Mouse (Mus musculus): ENCODE measurements around the gene Zfp651.

The Zfp651 gene

DNA sequence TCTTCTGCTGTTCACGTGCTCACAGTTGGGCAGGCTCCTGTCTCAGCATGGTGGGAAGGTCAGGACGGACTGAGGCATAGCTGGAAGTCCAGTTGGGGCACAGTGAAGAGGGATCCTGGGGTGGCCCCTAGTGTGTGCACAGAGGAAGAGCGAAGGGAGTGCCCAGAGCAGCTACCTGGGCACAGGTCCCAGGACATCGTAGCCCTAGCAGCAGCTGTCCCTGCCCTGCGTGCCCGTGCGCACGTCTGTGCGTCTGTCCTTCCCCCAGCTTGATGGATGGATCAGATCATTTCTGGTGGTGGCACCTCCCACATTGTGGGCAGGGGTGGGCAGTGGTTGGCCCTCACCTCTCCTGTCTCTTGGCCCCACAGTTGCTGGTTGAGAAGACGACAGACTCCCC is 3.1 kb downstream of the Zfp651 start:
- DNase-seq (ENCODE audit: low spot score in 2 of 2), result no peak

DNA sequence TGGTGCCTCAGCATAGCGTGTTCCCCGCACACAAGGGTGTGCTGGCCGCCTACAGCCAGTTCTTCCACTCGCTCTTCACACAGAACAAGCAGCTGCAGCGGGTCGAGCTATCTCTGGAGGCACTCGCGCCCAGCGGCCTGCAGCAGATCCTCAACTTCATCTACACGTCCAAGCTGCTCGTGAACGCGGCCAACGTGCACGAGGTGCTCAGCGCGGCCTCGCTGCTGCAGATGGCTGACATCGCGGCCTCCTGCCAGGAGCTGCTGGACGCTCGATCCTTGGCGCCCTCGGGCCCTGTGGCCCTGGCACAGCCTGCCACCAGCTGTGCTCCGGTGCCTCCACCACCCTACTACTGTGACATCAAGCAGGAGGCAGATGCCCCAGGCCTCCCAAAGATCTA is 3.6 kb downstream of the Zfp651 start:
- DNase-seq (ENCODE audit: low spot score in 2 of 2), result peak in 1 of 2 experiments; percentile 36

DNA sequence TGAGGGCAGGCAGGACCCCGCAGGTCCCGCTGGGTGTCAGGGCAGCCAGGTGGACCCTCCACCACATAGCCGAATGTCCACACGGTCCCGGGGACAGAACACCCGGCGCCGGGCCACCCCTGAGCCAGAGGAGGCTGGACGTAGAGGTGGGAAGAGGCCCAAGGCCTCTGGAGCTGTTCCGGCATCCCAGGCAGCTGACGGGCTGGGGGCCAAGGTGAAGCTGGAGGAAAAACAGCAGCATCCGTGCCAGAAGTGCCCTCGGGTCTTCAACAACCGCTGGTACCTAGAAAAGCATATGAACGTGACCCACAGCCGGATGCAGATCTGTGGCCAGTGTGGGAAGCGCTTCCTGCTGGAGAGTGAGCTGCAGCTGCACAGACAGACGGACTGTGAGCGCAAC is 4.6 kb downstream of the Zfp651 start:
- no peak for DNase-seq (ENCODE audit: low spot score in 2 of 2)

DNA sequence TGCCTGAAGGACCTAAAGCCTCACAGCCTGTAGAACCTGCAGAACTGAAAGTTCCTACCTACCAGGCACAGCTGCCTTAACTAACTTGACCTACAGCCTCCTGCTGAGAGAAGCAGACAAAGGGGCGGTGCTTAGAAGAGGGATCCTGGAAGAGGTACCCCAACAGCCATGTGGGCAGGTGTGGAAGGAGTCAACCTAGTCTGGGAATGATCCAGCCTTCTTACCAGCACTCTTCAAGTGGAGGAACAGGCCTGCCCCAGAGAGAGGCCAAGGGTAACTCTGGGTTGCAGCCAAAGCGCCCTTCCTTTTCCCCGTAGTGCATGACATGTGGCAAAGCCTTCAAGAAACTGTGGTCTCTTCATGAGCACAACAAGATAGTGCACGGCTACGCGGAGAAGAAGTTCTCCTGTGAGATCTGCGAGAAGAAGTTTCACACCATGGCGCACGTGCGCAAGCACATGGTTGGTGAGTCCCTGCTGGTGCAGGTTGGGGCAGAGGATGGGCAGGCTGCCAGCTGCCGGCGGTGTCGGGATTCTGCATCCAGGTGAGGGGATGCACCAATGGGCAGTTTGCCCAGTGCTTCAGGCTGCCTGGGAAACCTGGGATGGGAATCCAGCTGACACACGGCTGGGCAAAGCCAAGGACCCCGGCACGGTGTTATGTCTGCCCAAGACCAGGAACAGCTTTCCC is 6.2 kb downstream of the Zfp651 start:
- peak in 1 of 2 experiments; percentile 40 for DNase-seq (ENCODE audit: low spot score in 2 of 2)

DNA sequence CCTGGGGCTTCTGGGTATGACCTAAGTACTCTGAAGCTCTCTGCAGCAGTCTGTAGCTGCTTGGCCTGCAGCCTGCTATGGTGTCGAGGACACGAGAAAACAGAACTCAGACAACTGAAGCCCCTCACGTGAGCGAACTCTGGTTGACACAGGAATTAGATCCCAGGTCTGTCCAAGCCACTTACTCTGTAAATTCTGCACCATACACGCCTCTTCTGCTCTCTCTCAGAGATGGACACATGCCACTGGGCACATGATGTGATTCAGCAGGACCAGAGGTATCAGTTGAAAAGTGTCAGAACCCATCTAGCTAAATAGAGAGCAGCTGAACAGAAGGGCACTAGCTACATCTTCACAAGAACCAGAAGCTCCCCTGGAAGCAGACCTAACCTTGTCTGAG is 13.3 kb downstream of the Zfp651 start:
- DNase-seq (ENCODE audit: low spot score in 2 of 2), result no peak

DNA sequence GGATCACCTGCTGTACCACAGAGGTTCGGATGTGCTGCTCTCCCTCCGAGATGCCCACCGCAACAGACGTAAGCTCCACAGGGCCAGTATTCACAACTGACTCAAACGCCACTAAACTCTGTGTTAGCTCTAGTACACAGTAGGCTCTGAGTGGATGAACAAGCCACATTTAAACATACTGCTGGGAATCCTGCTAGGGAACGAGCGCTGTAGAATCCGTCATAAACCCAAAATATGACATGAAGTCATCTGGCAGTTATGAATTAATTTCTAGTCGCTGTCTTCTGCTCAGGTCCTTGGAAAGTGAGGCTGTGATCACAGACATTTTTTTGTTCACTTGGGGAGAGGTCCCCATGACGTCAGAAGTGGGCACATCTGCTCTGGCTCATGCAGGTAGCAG is 16.8 kb downstream of the Zfp651 start:
- no peak for DNase-seq (ENCODE audit: low spot score in 2 of 2)

DNA sequence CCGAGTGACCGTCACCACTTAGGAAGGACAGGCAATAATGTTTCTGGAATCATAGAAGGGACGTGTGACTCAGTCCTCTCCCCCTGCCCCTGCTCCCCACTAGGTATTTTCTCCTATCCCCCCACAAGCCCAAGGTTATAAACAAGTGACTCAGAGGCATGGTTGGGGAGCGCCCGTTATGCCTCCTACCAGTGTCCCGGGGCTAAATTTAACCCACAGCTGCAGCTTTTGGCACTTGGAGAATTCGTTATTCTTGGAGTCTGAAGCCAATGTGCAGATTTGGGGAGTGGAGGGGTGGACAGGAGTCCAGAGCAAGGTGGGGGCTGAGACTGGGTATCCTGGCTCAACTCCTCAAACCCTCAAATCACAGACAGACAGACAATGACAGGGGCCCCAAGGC is 17.4 kb downstream of the Zfp651 start:
- DNase-seq (ENCODE audit: low spot score in 2 of 2), result no peak

DNA sequence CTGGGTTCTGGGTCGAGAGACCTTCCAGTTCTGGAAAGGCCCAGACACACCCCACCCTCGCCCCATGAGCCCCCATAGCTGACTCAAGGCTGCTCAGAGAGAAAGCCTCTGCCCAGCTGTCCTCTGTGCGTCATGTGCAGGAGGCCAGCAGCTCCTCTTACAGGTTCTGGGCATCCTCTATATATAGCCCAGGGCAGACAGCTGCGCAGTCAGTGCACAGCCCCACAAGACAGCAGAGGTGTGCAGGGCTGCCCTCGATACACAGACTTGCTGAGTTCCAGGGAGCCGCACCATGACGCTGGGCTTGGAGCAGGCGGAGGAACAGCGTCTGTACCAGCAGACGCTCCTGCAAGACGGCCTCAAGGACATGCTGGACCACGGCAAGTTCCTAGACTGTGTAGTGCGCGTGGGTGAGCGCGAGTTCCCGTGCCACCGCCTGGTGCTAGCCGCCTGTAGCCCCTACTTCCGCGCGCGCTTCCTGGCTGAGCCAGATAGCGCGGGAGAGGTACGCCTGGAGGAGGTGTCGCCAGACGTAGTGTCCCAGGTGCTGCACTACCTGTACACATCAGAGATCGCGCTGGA is 18.4 kb downstream of the Zfp651 start, which contains the start of gene Klhl40:
TSS of gene Klhl40 (plus strand) at position 124 of the 582 bp plus-strand sequence.
- DNase-seq (ENCODE audit: low spot score in 2 of 2), result no peak

DNA sequence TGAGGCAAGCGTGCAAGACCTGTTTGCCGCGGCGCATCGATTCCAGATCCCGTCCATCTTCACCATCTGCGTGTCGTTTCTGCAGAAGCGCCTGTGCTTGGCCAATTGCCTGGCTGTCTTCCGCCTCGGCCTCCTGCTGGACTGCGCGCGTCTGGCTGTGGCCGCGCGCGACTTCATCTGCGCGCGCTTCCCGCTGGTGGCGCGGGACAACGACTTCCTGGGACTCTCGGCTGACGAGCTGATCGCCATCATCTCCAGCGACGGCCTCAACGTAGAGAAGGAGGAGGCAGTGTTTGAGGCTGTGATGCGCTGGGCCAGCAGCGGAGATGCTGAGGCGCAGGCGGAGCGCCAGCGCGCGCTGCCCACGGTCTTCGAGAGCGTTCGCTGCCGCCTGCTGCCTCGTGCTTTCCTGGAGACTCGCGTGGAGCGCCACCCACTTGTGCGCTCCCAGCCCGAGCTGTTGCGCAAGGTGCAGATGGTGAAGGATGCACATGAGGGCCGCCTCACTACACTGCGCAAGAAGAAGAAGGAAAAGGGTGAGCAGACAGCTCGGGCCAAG is 19.0 kb downstream of the Zfp651 start:
- peak in 1 of 2 experiments; percentile 62 for DNase-seq (ENCODE audit: low spot score in 2 of 2)

DNA sequence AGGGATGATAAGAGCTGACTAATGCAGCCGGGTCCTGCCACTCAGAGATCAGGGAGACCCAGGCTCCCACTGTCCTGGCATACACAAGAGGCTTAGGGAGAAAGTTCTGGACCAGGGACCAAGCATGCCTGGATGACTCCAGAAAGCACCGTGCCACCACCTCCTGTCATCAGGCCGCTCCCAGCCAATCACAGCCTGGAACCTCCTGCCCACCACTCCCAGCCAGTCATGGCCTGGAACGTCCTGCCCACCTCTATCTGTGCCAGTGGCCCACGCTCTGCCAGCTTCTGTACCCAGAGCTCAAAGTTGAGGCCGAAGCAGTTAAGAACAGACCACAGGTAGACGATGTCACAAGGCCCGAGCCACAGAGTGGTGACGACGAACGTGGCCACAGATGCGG is 25.7 kb downstream of the Zfp651 start:
- no peak for DNase-seq (ENCODE audit: low spot score in 2 of 2)

DNA sequence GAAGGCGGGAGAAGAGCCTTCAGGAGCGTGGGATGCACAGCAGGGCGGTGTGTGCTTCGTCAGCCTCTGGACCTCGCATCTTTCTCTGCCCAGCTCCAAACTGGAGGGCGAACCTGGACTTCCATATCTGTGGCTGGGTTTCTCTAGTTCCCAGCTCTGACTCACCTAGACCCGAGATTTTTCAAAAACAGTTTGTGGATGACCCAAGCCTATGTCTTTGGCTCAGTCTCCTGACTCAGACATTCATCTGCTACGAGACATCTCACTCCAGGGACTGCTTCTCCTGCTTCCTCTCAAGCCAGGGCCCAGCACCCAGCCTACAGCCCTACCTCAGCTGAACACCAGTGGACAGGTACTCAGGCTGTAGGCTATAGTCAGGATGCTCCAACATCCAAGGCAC is 26.1 kb downstream of the Zfp651 start:
- no peak for DNase-seq (ENCODE audit: low spot score in 2 of 2)

DNA sequence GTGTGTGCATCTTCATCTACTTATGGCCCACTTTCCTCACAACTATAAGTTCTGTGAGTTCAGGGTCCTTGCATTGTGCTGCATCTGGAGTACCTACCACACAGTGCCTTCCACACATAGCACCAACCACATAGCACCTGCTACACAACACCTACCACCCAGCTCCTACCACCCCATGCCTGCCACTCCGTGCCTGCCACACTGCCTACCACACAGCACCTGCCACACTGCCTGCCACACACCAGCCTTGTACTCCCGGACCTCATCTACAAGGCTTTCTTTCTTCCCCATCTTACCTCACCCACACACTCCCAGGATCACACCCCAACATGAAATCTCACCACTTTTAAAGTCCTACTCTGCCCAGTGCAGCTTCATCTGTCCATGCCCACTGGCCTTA is 27.2 kb downstream of the Zfp651 start:
- no peak for DNase-seq (ENCODE audit: low spot score in 2 of 2)

DNA sequence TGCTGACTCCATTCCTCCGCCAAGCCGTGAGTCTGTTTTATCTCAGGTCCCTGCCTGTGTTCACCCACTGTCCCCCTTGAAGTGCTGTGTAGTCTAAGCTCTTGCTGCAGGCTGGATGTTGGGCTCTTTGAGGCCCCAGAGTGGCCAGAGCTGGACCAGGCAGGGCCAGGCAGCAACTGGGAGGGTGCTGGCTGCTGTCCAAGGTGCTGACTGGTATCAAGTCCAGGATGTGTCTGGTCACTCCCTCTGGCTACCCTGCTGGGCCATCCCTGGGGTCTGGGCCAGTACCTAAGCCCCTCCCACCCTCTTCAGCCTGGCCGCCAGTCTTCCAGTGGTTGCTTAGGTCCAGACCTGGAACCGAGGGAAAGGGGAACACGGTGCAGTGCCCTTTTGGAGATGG is 32.1 kb downstream of the Zfp651 start:
- DNase-seq (ENCODE audit: low spot score in 2 of 2), result peak in 1 of 2 experiments; percentile 38

DNA sequence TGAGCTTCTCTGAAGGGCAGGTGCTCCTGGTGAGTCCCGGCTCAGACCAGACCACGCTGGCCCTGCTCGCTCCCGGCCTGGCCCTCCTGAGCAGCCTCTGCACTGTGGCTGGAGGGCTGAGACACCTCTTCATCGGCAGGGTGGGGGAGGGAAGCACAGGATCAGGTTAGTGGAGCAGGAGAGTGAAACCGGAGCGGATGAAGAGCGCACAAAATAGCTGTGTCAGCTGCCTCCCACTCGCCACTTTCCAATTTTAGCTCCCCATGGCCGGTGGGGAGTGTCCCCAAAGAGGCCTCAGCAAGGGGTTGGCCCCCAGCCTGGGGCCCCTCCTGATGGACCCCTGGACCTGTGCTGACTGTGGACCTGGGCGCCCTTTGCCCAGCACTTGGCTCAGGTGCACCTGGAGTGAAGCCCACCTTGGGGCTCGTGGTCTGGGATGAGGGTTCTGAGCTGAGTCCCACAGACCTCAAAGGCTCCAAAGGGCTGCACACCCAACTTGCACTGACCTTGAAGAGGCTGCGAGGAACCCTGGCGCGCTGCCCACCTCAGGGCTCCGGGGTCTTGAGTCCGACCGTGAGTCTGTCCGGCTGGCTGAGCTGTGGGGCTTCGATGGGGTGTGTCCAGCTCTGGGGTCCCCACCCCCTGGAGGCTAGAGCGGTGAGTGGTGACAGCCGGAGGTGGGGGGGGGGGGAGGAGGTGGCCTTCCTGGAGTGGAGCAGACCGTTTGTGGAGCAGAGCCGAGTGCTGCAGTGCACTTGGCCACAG is 32.8 kb downstream of the Zfp651 start, which contains the start of gene Hhatl:
TSS of gene Hhatl (minus strand) at position 751 of the 765 bp plus-strand sequence.
- DNase-seq (ENCODE audit: low spot score in 2 of 2), result peak in 1 of 2 experiments; percentile 21

DNA sequence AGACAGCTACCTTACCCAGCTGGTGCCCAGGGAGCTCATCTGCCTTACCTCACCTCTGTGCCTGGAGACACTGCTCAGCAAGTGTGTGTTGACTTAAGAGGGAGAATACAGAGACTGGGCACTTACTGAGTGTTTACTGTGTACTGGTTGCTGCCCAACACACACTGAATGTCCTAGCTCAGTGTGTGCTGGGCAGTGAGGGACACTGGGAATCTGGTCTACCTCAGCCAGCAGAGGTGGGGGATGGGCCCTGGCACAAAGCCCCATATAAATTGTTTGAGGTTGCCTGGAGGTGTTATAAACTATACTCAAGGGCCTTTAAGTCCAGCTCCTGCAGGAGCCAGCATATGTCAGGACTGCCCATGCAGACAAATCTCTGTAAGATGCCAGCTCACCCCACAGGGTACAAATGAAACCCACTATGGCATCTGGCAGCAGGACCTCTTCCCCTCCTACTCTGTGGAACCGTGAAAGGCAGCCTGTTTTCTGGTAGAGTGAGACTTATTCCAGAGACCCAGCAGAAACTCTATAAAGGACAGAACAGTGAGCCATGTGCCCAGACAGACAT is 35.9 kb downstream of the Zfp651 start:
- peak in 1 of 2 experiments; percentile 43 for DNase-seq (ENCODE audit: low spot score in 2 of 2)

DNA sequence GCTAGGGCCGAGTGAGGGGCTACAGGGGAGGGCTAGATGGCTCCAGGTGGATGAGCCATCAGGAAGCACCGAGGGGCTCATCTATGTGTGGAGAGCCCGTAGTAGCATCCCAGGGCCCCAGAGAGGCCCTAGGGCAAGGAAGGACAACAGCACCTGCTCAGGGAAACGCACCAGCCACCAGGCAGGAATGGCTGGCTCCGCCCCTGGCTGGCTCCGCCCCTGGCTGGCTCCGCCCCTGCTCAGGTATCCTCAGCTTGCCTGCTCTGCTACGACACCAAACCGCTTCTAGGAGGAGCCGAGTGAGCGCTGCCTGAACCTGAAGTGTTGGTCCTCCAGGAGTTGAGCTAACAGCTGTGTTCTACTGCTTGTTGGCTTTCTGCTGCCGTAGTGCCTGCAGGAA is 38.6 kb downstream of the Zfp651 start:
- DNase-seq (ENCODE audit: low spot score in 2 of 2), result no peak

DNA sequence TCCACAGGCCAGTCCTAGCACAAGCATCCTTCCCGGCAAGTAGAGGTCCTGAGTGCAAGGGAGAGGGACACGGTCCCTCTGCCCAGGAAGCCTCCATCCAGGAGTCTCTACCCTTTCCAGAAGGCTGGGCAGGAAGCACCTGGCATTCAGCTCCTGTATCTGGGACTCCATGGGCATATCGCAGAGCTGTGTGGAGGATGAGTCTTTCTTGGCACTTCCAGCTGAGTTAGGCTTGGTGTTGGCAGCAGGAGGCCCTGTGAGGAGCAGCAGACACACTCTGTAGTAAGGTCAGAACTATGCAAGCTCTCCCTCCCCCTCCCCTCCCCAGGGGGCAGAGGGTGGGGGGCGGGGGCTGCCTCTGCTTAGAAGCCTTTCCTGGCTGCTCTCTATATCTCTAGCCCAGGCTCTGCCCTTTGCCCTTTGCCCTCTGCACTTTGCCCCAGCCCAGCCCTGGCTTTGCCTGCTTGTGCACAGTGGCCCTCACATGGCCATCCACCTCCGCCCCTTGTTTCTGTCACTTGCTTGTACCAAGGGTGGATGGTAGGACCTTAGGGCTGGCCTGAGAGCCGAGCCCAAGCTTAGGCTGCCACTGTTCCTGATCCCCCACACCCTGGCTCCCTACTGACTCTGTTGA is 39.9 kb downstream of the Zfp651 start:
- no peak for DNase-seq (ENCODE audit: low spot score in 2 of 2)

DNA sequence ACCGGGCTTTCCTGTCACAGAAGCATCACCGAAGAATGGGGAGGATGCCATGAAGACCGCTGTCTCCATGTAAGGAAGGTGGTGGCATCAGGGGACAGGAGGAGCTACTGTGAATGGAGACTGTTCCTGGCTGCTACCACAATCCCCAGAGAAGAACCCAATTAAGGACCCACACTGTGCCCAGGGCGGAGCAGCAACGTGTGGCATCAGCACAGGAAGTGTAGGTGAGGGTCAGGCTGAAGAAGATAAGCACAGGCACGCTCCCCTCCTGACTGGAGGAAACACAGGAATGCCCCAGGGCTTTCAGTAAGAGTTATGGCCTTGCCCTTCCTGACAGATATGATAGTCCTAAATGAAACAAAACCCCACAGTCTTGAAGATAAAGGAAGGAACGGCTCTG is 43.6 kb downstream of the Zfp651 start:
- no peak for DNase-seq (ENCODE audit: low spot score in 2 of 2)

DNA sequence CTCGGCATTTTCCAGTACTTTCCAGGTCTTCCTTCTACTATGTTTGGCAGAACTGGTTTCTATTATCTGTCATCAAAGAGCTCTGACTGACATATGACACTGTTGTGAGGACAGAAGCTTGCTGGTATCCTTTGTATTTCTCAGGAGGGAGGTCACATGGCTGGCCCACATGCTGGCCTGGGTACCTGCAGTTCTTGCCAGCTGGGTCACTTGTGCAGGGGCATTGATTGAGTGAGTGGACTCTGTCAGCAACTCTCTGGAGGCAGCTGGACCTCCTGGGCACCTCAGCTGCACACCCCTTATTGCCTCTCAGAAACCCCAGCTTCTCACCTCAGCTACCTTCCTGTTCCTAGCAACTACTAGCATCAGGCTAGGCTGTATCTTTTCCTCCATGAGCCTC is 48.4 kb downstream of the Zfp651 start:
- DNase-seq (ENCODE audit: low spot score in 2 of 2), result no peak

DNA sequence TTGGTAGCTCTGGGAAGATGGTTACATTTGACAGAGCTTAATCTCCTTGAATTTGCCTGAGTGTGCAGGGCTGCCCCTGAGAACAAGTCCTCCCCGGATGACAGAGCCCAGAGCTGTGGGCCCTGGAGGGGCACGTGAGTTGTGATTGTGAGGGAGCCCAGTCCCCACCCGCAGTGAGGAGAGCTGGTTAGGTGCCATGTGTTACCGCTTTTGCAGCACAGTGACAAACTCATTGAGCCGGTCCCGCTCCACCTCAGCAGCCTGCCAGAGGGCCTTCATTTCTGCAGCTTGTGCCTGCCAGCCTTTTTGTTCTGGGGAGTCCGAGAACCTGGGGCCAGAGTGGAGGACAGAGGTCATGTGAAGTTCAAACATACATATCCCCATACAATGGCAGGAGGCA is 48.8 kb downstream of the Zfp651 start:
- no peak for DNase-seq (ENCODE audit: low spot score in 2 of 2)

DNA sequence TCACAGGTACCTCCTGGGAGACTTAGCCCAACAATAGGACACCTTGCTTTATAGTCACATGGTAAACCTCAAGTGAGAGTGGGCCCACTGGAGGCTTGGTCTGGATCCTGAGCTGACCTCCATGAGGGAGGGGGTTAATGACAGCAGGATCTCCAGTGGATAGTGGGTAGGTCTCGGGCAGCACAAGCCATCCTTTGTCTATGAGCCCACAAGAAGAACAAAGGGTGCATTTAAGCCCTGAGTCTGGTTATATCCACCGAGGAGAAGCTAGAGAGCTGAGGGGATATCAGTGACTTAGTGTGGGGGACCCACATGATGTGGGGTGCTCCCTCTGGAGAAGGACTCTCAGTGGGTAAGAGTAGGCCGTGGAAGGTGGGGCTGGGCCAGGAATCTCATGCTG is 49.4 kb downstream of the Zfp651 start:
- DNase-seq (ENCODE audit: low spot score in 2 of 2), result no peak

Measured in cerebellum, postnatal 4 days (tissue).